Mouse (Mus musculus) thymus, adult 2 months (tissue): ENCODE results near the gene Gipc2. TPM values are rescaled to one million over a fixed set of nuclear protein-coding genes. Genes with fewer than 3 reads are reported as not detected.

Experiments
- DNase-seq: peaks from one replicate; pipeline ENCODE4 v3.0.0; 2021
- H3K27ac ChIP-seq: fragments of 200-500 bp; 2 replicates; pipeline ENCODE4 v1.5.1; 2012; ENCODE audit warnings: low read length, control low read depth; ENCODE audit not compliant: control insufficient read depth, insufficient read depth
- H3K27me3 ChIP-seq: fragments of 200-500 bp; 2 replicates; pipeline ENCODE4 v1.6.1; 2012; ENCODE audit warnings: mild to moderate bottlenecking, low read length, moderate library complexity, mixed read lengths; ENCODE audit not compliant: control insufficient read depth, insufficient read depth
- H3K36me3 ChIP-seq: fragments of 200-500 bp; 2 replicates; pipeline ENCODE4 v1.6.1; 2012; ENCODE audit warnings: mild to moderate bottlenecking, low read length, moderate library complexity; ENCODE audit not compliant: control insufficient read depth, insufficient read depth
- H3K4me1 ChIP-seq: fragments of 200-500 bp; replicated peaks from 2 replicates; pipeline ENCODE4 v1.6.1; 2012; ENCODE audit warnings: low read length; ENCODE audit not compliant: control insufficient read depth, insufficient read depth
- H3K4me3 ChIP-seq: fragments of 200-500 bp; 2 replicates; pipeline ENCODE4 v1.5.1; 2012; ENCODE audit warnings: mild to moderate bottlenecking, low read length, control low read depth, moderate library complexity; ENCODE audit not compliant: control insufficient read depth, insufficient read depth
- CTCF ChIP-seq: fragments of 200-500 bp; IDR thresholded peaks from 2 replicates; pipeline ENCODE4 v1.5.1; 2012; ENCODE audit warnings: mild to moderate bottlenecking, control low read depth, low read length, moderate library complexity, borderline replicate concordance; ENCODE audit not compliant: control insufficient read depth, poor library complexity, insufficient read depth; ENCODE audit errors: extremely low read depth
- POLR2A ChIP-seq: fragments of 200-500 bp; IDR thresholded peaks from 2 replicates; pipeline ENCODE4 v1.6.1; 2012; ENCODE audit warnings: mild to moderate bottlenecking, low read length, control low read depth, moderate library complexity; ENCODE audit not compliant: control insufficient read depth, poor library complexity, insufficient read depth; ENCODE audit errors: extremely low read depth
- WGBS: fragments of 180-500 bp; shearing (Covaris S2); methylation state at CpG from one replicate; pipeline ENCODE4 v1.1.7; 2018; 5-methylcytosine and 5-hydroxymethylcytosine counted together
- polyA plus RNA-seq: library from polyadenylated mRNA; depleted of rRNA; stranded (reverse); fragments of >200 nt; gene quantifications from 2 replicates; pipeline ENCODE4 v1.2.3, GENCODE M21; 2012

The Gipc2 gene
- polyA plus RNA-seq, 1 experiment = 4.0 TPM

DNA sequence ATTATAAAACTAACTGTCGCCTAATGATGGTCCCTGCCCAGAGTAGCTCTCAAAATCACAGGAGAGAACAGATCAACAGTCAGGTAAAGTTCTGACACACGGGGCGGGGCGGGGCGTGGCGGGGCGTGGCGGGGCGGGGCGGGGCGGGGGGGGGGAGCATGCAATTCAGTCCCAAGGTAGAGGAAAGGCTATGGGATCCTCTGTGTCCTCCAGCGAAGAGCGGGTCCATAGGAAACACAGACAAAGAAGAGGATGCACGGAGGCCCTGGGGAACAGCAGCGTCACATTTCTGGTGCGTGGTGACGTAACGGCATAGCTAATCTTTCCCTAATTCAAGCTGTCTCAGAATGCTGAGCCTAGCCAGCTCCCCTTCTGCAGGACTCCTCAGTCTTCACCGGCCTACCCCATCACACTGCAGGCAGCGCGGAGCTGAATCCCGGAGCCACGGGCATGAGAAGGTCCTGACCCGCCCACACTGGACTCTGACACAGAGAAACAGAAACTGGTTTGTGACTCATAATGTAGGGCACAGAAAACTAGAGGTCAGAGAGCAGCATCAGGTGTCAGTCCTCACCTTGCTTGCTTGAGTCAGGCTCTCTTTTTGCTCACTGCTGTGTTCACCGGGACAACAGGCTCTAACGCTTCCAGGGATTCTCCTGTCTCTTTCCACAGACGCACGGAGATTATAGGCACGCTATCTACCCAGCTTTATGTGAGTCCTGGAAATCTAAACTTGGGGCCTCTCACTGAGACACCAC lies 14.1 kb downstream of the Gipc2 start:
- 0 out of 2 replicates have a peak overlapping the region, but pooled peaks have one; percentile 0 for H3K4me3 ChIP-seq

DNA sequence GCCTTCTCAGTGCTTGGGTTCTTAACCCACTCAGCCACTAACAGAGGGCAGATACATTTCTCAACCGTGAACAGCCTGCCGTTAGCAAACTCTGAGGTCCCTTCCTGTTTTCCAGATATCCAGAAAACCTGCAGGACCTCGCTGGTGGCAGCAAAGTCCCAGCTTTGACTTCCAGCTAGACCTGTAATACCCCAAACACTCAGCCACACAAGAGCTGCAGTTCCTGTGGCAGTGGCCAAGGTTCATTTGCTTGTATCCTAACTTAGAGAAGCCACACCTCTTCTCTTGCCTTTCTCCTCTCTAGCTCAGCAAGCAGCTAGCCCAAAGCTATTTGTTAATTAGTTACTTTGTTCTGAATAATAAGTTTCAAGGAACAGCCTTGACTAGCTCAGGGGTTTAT lies 16.2 kb downstream of the Gipc2 start:
- H3K27ac ChIP-seq = no peak overlapping the region
- no peaks in the 10 kb centered on the region for H3K27me3 ChIP-seq
- TF ChIP-seq CTCF = no peak
- TF ChIP-seq POLR2A = no peak
- DNase-seq = no peak
- no peaks in the 10 kb centered on the region for H3K36me3 ChIP-seq
- no peaks in the 10 kb centered on the region for H3K4me1 ChIP-seq
- 41% methylated on average over 3 of the region's 3 CpGs for WGBS
- no peak overlapping the region for H3K4me3 ChIP-seq

More for the DNA sequence above, 14.1 kb downstream of the Gipc2 start:
- Histone ChIP-seq H3K4me1 (no peaks in the 10 kb centered on the region), H3K36me3 (no peaks in the 10 kb centered on the region), H3K27me3 (no peaks in the 10 kb centered on the region), H3K27ac (no peak overlapping the region)
- TF ChIP-seq POLR2A (no peak), CTCF (no peak)
- WGBS = 80% methylated on average over 29 of the region's 29 CpGs
- no peak for DNase-seq

DNA sequence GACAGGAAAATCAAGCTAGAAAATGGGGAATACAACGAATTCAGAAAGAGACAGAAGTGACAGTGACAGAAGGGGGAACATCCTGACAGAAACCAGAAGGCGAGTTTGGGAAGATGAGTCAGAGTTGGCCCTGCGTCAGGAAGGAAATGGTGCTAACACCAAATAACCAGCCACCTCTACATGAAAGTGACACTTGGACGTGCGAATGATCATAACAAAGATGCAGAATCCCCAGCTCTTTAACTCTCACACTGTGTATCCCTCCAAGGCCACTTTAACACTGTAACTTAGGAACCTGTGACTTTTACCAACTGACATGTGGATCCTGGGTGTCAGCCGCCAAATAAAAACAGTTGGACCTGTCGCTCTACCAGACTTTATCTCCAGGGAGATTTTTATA lies 16.6 kb downstream of the Gipc2 start:
- Histone ChIP-seq H3K27me3 (no peaks in the 10 kb centered on the region), H3K27ac (no peak overlapping the region), H3K4me1 (no peaks in the 10 kb centered on the region), H3K4me3 (no peak overlapping the region), H3K36me3 (no peaks in the 10 kb centered on the region)
- no peak for DNase-seq
- 25% methylated on average over 7 of the region's 7 CpGs for WGBS
- TF ChIP-seq CTCF = no peak
- TF ChIP-seq POLR2A = no peak

DNA sequence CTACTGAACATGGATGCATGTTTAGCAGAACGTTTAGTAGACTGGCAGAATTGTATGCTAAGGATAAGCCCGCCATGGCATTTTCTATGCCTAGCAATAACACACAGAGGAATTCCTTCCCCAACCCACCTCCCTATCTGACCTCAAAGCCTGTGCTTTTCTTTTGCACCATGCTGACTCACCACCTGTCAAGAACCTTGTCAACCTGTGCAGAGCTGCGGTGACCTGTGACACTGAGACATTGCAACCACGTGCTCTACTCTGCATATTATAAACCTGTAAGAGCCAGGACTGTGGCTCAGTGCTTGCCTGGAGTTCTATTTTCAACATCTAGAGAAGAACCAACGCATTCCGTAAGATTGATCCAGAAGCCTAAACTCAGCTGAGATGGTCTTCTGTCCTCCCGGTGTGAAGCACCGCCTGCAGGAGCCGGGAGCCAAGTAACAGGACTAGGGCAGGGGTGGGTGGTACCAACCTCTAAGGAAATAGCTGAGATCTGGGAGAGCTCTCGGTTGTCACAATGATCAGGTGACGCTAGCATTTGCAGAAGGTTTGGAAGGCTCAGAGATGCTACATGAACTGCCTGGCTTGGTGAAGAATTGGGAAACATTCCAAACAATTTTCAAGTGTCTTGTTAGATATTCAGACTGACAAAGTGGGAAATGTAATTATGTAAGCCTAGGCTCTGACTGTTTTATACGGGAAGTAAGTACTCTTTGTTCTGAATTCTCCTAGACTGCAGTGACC lies 18.8 kb downstream of the Gipc2 start:
- 60% methylated on average over 12 of the region's 12 CpGs for WGBS
- TF ChIP-seq CTCF (no peak), POLR2A (no peak)
- Histone ChIP-seq H3K27ac (no peak overlapping the region), H3K36me3 (no peaks in the 10 kb centered on the region), H3K27me3 (no peaks in the 10 kb centered on the region), H3K4me1 (peaks cover 4% of the 10 kb centered on the region), H3K4me3 (no peak overlapping the region)
- no peak for DNase-seq

DNA sequence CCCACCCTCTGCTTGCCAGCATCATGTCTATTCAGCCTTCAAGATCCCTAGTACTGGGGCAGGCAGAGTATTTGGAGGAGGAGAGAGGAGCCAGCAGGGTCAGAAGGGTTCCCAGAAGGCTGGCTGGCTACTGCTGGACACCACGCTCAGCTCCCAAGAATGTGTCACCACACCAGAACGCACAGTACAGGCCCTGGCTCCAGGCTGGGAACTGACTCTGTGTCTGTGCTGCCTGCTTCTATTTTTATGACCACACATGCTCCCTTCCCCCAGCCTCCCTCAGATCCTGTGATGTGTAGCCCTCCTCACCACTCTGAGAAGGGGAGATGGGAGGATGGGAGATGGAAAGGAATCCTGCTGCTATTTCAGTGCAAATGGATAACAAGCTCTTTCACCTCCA lies 20.8 kb downstream of the Gipc2 start:
- TF ChIP-seq CTCF (no peak), POLR2A (no peak)
- H3K4me1 ChIP-seq = peaks cover 4% of the 10 kb centered on the region
- 91% methylated on average over 2 of the region's 2 CpGs for WGBS
- DNase-seq = no peak
- H3K27me3 ChIP-seq = no peaks in the 10 kb centered on the region
- no peak overlapping the region for H3K4me3 ChIP-seq
- H3K36me3 ChIP-seq = no peaks in the 10 kb centered on the region
- H3K27ac ChIP-seq = no peak overlapping the region

DNA sequence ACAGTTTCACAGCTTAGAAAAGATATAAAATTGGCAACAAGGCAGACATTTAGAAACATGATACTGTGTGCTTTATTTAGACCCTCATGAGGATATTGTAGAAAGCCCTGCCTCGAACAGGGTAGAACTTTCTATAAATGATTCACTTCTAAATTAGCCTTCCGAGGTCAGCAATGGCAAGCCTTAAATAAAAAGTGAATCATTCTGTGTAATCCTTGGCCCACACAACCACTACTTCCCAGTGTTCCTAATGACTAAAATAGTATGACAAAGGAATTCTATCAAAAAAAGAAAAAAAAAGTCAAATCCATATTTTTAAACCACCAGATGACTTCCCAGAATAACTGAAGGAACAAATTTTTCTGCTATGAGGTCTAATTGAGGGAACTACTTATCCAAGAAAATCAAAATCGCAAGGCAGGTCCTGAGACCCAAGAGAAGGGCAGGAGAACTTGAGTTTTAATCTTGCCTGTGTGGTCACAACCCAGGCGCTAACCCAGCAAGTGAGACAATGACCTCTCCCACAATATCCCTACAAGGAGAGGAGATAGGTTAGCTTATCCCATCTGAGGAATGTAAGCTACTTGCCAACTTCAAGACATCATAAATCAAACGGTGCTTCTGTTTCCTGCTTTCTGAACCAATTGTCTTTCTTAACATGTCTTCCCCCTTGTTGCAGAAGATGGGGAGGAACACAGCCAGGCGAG lies 22.9 kb downstream of the Gipc2 start:
- Histone ChIP-seq H3K4me3 (no peak overlapping the region), H3K4me1 (peaks cover 4% of the 10 kb centered on the region), H3K27me3 (no peaks in the 10 kb centered on the region), H3K36me3 (no peaks in the 10 kb centered on the region), H3K27ac (no peak overlapping the region)
- 71% methylated on average over 6 of the region's 6 CpGs for WGBS
- TF ChIP-seq POLR2A (no peak), CTCF (no peak)
- no peak for DNase-seq
